Mouse (Mus musculus) small intestine, adult 2 months (tissue): ENCODE measurements around the gene Rhd.

Experiments used
- CTCF ChIP-seq: fragments of 200-500 bp; IDR thresholded peaks from 2 replicates; pipeline ENCODE4 v1.5.1; 2012; ENCODE audit warnings: low read depth, mild to moderate bottlenecking, control low read depth, inconsistent platforms, low read length, moderate library complexity, mixed read lengths; ENCODE audit not compliant: insufficient replicate concordance, insufficient read length; ENCODE audit errors: extremely low read depth
- POLR2A ChIP-seq: fragments of 200-500 bp; IDR thresholded peaks from 2 replicates; pipeline ENCODE4 v1.6.1; 2012; ENCODE audit warnings: low read depth, mild to moderate bottlenecking, control low read depth, inconsistent platforms, low read length, moderate library complexity

- TF ChIP-seq POLR2A (no peak), CTCF (no peak)
Measured at GRCm38 (mm10) chr4:134823560-134823959, 40.8 kb upstream of the Rhd start.
